Mouse (Mus musculus) midbrain, embryonic 11.5 days (tissue): ENCODE results near the gene Tac4. TPM values are rescaled to one million over a fixed set of nuclear protein-coding genes. Genes with fewer than 3 reads are reported as not detected.

ENCODE experiments used
- ATAC-seq: fragments of 200-750 bp; cut with Nextera tagmentation; 2 replicates; pipeline ENCODE4 v1.8.0; 2017; ENCODE audit warnings: moderate TSS enrichment, moderate library complexity; ENCODE audit not compliant: low FRiP score
- DNase-seq: peaks from one replicate; pipeline ENCODE4 v3.0.0; 2015; ENCODE audit warnings: low spot score; ENCODE audit errors: missing footprints
- H3K27ac ChIP-seq: fragments of 300-500 bp; sonication (generic); 2 replicates; pipeline ENCODE4 v1.5.1; 2014; ENCODE audit warnings: low read depth, low read length
- H3K27me3 ChIP-seq: fragments of 300-500 bp; sonication (generic); 2 replicates; pipeline ENCODE4 v1.6.1; 2014; ENCODE audit warnings: mild to moderate bottlenecking, low read length, moderate library complexity, mixed read lengths; ENCODE audit not compliant: control insufficient read depth, insufficient read depth
- H3K36me3 ChIP-seq: fragments of 300-500 bp; sonication (generic); 2 replicates; pipeline ENCODE4 v1.6.1; 2014; ENCODE audit warnings: mild to moderate bottlenecking, low read length, moderate library complexity, mixed read lengths; ENCODE audit not compliant: control insufficient read depth, insufficient read depth
- H3K4me1 ChIP-seq: fragments of 300-500 bp; sonication (generic); 2 replicates; pipeline ENCODE4 v1.6.1; 2014; ENCODE audit warnings: low read length; ENCODE audit not compliant: control insufficient read depth, insufficient read depth
- H3K4me2 ChIP-seq: fragments of 300-500 bp; sonication (generic); 2 replicates; pipeline ENCODE4 v1.6.1; 2014; ENCODE audit warnings: mild to moderate bottlenecking, moderate library complexity
- H3K4me3 ChIP-seq: fragments of 300-500 bp; sonication (generic); 2 replicates; pipeline ENCODE4 v1.5.1; 2014; ENCODE audit warnings: low read depth, low read length
- H3K9ac ChIP-seq: fragments of 300-500 bp; sonication (generic); 2 replicates; pipeline ENCODE4 v1.6.1; 2014; ENCODE audit warnings: low read length
- H3K9me3 ChIP-seq: fragments of 300-500 bp; sonication (generic); 2 replicates; pipeline ENCODE4 v1.6.1; 2016; ENCODE audit warnings: low read length; ENCODE audit not compliant: control insufficient read depth
- WGBS: fragments of 180-500 bp; shearing (Covaris S2); extraction: QIAGEN DNeasy Blood & Tissue Kit; methylation state at CpG from one replicate; pipeline ENCODE4 v1.1.7; 2014; 5-methylcytosine and 5-hydroxymethylcytosine counted together
- polyA plus RNA-seq: library from polyadenylated mRNA; unstranded; fragments of >200 nt; fragmentation: Nextera tagmentation; extraction: Ambion mirVana; gene quantifications from 2 replicates; pipeline ENCODE4 v1.2.1, GENCODE M21; 2014

Gene Tac4
- polyA plus RNA-seq, result not detected in 2 replicates

GRCm38 (mm10) chr11:95261178-95261751, at the start of gene Tac4:
Gene Tac4 (plus strand): TSS chr11:95261529.
- no peak for ATAC-seq
- H3K36me3 ChIP-seq, result no peaks in the 10 kb centered on the region
- H3K4me1 ChIP-seq, result peaks cover 18% of the 10 kb centered on the region
- DNase-seq, result peak; percentile 78
- no peaks in the 10 kb centered on the region; the same call in 1 of the 2 replicates for H3K27me3 ChIP-seq
- H3K9me3 ChIP-seq, result no peaks in the 10 kb centered on the region
- no peak within 1 kb of the TSS for H3K9ac ChIP-seq
- 79% methylated on average over 5 of the region's 5 CpGs for WGBS
- H3K4me2 ChIP-seq, result no peak within 1 kb of the TSS
- no peak within 1 kb of the TSS for H3K27ac ChIP-seq
- H3K4me3 ChIP-seq, result no peak within 1 kb of the TSS

DNA sequence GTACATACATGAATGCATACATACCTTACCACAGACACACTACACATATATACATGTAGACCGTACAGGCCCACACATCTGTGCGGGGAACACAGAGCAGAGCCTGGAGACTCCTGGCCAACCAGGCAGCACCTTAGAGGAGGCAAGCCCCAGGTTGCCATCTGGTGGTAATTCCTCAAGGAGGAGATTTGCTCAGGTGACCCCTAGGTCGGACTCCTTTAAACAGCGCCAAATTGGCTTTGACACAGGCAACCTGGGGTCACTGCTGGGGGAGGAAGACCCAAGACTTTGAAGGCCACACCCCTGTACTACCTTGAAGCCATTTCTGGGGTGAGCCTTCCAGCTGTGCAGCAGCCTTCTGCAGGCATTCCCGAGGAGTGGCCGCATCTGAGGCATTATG, 47.7 kb upstream of the Tac4 start:
- no peak overlapping the region for H3K4me2 ChIP-seq
- WGBS, result 33% methylated on average over 6 of the region's 6 CpGs
- DNase-seq (no peak), ATAC-seq (no peak)
- no peaks in the 10 kb centered on the region for H3K9me3 ChIP-seq
- no peak overlapping the region for H3K27ac ChIP-seq
- no peak overlapping the region for H3K9ac ChIP-seq
- H3K4me3 ChIP-seq, result no peak overlapping the region
- H3K36me3 ChIP-seq, result no peaks in the 10 kb centered on the region
- no peaks in the 10 kb centered on the region; the same call in 1 of the 2 replicates for H3K27me3 ChIP-seq
- peaks cover 3% of the 10 kb centered on the region; the same call in 1 of the 2 replicates for H3K4me1 ChIP-seq

DNA sequence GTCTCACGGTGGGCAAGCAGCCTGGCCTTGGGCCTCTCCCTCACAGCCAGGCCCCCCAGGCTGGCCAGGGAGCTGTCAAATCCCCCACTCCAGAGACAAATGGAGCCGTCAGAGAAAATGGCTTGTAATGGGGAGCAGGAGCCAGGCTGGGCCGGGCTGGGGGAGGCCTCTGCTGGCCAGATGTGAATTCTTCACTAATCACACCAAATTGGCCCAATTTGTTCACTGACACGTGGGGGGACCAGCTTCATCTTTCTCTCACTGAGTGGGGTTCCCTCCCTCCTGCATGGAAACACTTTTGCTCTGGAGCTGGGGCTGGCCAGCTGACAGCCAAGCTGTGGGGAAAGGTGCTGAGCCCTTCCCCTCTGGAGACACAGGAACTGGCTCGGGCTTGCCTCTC, 47.0 kb upstream of the Tac4 start:
- DNase-seq (no peak), ATAC-seq (no peak)
- Histone ChIP-seq H3K9ac (no peak overlapping the region), H3K9me3 (no peaks in the 10 kb centered on the region), H3K27ac (no peak overlapping the region), H3K4me1 (peaks cover 3% of the 10 kb centered on the region; the same call in 1 of the 2 replicates), H3K36me3 (no peaks in the 10 kb centered on the region), H3K4me3 (no peak overlapping the region), H3K4me2 (no peak overlapping the region), H3K27me3 (no peaks in the 10 kb centered on the region; the same call in 1 of the 2 replicates)
- WGBS, result 19% methylated on average over 5 of the region's 5 CpGs

GRCm38 (mm10) chr11:95216193-95216592, 45.1 kb upstream of the Tac4 start:
- no peak overlapping the region for H3K4me2 ChIP-seq
- no peak for ATAC-seq
- WGBS, result 70% methylated on average over 3 of the region's 3 CpGs

GRCm38 (mm10) chr11:95219111-95219510, 42.2 kb upstream of the Tac4 start:
- no peak overlapping the region for H3K27ac ChIP-seq
- ATAC-seq, result no peak
- peak; percentile 14 for DNase-seq
- peaks cover 21% of the 10 kb centered on the region for H3K27me3 ChIP-seq
- no peak overlapping the region for H3K9ac ChIP-seq
- no peak overlapping the region for H3K4me2 ChIP-seq
- peaks cover 7% of the 10 kb centered on the region for H3K4me1 ChIP-seq
- WGBS, result 48% methylated on average over 8 of the region's 8 CpGs
- no peaks in the 10 kb centered on the region for H3K36me3 ChIP-seq
- no peak overlapping the region for H3K4me3 ChIP-seq
- no peaks in the 10 kb centered on the region for H3K9me3 ChIP-seq

More at GRCm38 (mm10) chr11:95216193-95216592, 45.1 kb upstream of the Tac4 start:
- H3K4me3 ChIP-seq, result no peak overlapping the region
- DNase-seq, result no peak
- no peak overlapping the region for H3K27ac ChIP-seq
- no peaks in the 10 kb centered on the region; the same call in 1 of the 2 replicates for H3K27me3 ChIP-seq
- H3K36me3 ChIP-seq, result no peaks in the 10 kb centered on the region
- H3K4me1 ChIP-seq, result no peaks in the 10 kb centered on the region
- no peak overlapping the region for H3K9ac ChIP-seq
- no peaks in the 10 kb centered on the region for H3K9me3 ChIP-seq

GRCm38 (mm10) chr11:95223473-95223872, 37.9 kb upstream of the Tac4 start:
- Histone ChIP-seq H3K4me3 (peak overlapping the region; percentile 13), H3K27me3 (peaks cover 31% of the 10 kb centered on the region), H3K9ac (peak overlapping the region; percentile 40), H3K36me3 (no peaks in the 10 kb centered on the region), H3K4me1 (peaks cover 7% of the 10 kb centered on the region), H3K27ac (no peak overlapping the region), H3K4me2 (peak overlapping the region; percentile 49), H3K9me3 (no peaks in the 10 kb centered on the region)
- DNase-seq (no peak), ATAC-seq (no peak)
- 1% methylated on average over 31 of the region's 31 CpGs for WGBS

DNA sequence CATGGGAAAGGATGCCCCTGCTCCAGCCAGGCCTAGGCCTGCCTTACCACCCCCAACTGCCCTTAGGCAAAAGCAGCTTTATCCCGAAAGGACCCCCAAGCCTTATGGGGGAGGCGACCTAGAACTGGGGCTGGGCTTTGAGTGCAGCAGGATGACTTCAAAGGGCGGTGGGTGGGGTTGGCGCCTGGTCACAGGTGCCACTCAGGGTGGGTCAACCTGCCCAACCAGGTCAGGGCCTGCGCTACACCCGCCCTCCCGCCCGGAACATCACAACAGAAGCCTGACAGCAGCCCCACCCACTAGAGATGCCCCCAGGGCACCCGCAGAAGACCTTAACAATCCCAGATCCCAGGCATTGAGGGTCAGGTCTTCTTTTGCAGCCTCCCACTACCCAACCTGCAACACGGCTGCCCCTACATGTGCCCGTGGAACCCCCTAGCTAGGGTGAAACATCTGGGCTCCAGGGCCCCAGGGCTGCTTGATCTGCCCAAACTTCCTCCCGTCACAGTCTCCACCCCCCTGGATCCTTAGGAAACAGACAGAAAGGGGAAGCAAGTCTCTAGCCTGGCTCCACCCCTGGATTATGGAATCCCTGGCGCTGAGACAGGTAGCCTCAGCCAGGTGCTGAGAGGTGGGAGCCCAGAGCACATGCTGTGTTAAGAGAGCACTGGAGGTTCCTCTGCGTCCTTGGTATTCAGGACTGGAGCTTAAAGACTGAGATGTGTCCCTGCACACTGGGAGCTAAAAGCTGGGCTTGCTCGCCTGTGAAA, 37.0 kb upstream of the Tac4 start:
- Histone ChIP-seq H3K4me3 (no peak overlapping the region), H3K9ac (no peak overlapping the region), H3K36me3 (no peaks in the 10 kb centered on the region), H3K4me1 (peaks cover 7% of the 10 kb centered on the region), H3K9me3 (no peaks in the 10 kb centered on the region), H3K4me2 (no peak overlapping the region; the same call in 1 of the 2 replicates), H3K27me3 (peaks cover 31% of the 10 kb centered on the region), H3K27ac (no peak overlapping the region)
- WGBS, result 12% methylated on average over 15 of the region's 15 CpGs
- DNase-seq, result no peak
- no peak for ATAC-seq

- no peaks in the 10 kb centered on the region for H3K9me3 ChIP-seq
Observed at GRCm38 (mm10) chr11:95225448-95225847, 35.9 kb upstream of the Tac4 start.

DNA sequence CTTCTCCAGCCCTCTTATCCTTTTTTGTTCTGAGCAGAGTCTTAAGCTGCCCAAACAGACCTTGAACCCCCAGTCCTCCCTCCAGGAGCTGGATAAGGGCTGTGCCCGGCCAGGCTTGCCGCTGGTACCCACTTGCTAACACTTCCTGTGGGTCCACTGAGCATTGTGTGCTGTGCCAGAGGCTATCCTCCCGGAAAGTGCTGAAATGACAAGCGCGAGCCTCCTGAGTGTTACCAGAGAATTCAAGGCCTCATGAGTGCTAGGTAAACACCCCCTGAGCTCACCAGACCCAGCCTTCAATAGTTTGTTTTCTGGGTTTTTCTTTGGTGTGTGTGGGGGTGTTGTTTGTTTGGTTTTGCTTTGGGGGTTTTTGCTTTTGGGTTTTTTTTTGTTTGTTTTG, 33.9 kb upstream of the Tac4 start:
- no peaks in the 10 kb centered on the region for H3K9me3 ChIP-seq
- peaks cover 11% of the 10 kb centered on the region for H3K4me1 ChIP-seq
- no peak overlapping the region for H3K4me2 ChIP-seq
- DNase-seq (peak; percentile 72), ATAC-seq (no peak)
- no peak overlapping the region for H3K9ac ChIP-seq
- WGBS, result 65% methylated on average over 5 of the region's 5 CpGs
- no peak overlapping the region for H3K27ac ChIP-seq
- H3K4me3 ChIP-seq, result no peak overlapping the region
- H3K27me3 ChIP-seq, result peaks cover 33% of the 10 kb centered on the region
- no peaks in the 10 kb centered on the region for H3K36me3 ChIP-seq

More at GRCm38 (mm10) chr11:95225448-95225847, 35.9 kb upstream of the Tac4 start:
- no peak overlapping the region for H3K9ac ChIP-seq
- no peaks in the 10 kb centered on the region for H3K36me3 ChIP-seq
- H3K27ac ChIP-seq, result no peak overlapping the region
- ATAC-seq (no peak), DNase-seq (no peak)
- peaks cover 31% of the 10 kb centered on the region for H3K27me3 ChIP-seq
- 30% methylated on average over 7 of the region's 7 CpGs for WGBS
- H3K4me3 ChIP-seq, result no peak overlapping the region
- peaks cover 7% of the 10 kb centered on the region for H3K4me1 ChIP-seq
- no peak overlapping the region for H3K4me2 ChIP-seq
